Mouse (Mus musculus): ENCODE data around the gene Slc27a4. TPM values are rescaled to one million over a fixed set of nuclear protein-coding genes. Genes with fewer than 3 reads are reported as not detected.

Gene Slc27a4
- polyA plus RNA-seq, 1 experiment from 2014 or later = 15.6 TPM

GRCm38 (mm10) chr2:29849841-29850480, 47.5 kb downstream of the Slc27a4 start:
- H3K27me3 ChIP-seq = peaks cover 44% of the 10 kb centered on the region

GRCm38 (mm10) chr2:29852957-29853485, 50.6 kb downstream of the Slc27a4 start:
- Histone ChIP-seq H3K4me2 (replicated peaks) (no peak overlapping the region), H3K4me1 (0 out of 2 replicates have a peak, but pooled peaks cover 5% of the 10 kb centered on the region), H3K27ac (no peak overlapping the region), H3K9ac (no peak overlapping the region), H3K9me3 (no peaks in the 10 kb centered on the region), H3K27me3 (peaks cover 32% of the 10 kb centered on the region), H3K4me3 (no peak overlapping the region), H3K36me3 (no peaks in the 10 kb centered on the region)
- 57% methylated on average over 4 of the region's 4 CpGs for WGBS
- ATAC-seq (ENCODE audit: low FRiP score, low read depth) = no peak

More at GRCm38 (mm10) chr2:29849841-29850480, 47.5 kb downstream of the Slc27a4 start:
- Histone ChIP-seq H3K4me2 (replicated peaks) (no peak overlapping the region), H3K4me1 (peaks cover 12% of the 10 kb centered on the region), H3K36me3 (no peaks in the 10 kb centered on the region), H3K9me3 (no peaks in the 10 kb centered on the region), H3K4me3 (no peak overlapping the region), H3K9ac (0 out of 2 replicates have a peak overlapping the region, but pooled peaks have one; percentile 25), H3K27ac (no peak overlapping the region)
- ATAC-seq (ENCODE audit: low FRiP score, low read depth) = no peak
- 50% methylated on average over 5 of the region's 5 CpGs for WGBS

- 0 out of 2 replicates have a peak, but pooled peaks cover 6% of the 10 kb centered on the region for H3K4me1 ChIP-seq
- WGBS = 67% methylated on average over 5 of the region's 5 CpGs
- no peak overlapping the region for H3K27ac ChIP-seq
- no peak overlapping the region for H3K9ac ChIP-seq
- ATAC-seq (ENCODE audit: low FRiP score, low read depth) = 0 out of 2 replicates have a peak, but pooled peaks have one; percentile 44
- H3K9me3 ChIP-seq = no peaks in the 10 kb centered on the region
- no peak overlapping the region for H3K4me3 ChIP-seq
- 0 out of 2 replicates have a peak overlapping the region, but pooled peaks have one; percentile 7 for H3K4me2 ChIP-seq (replicated peaks)
- H3K27me3 ChIP-seq = peaks cover 25% of the 10 kb centered on the region
- H3K36me3 ChIP-seq = no peaks in the 10 kb centered on the region
Measured at GRCm38 (mm10) chr2:29853736-29854135, 51.3 kb downstream of the Slc27a4 start.

GRCm38 (mm10) chr2:29855585-29856210, 53.3 kb downstream of the Slc27a4 start:
- 76% methylated on average over 10 of the region's 10 CpGs for WGBS
- Histone ChIP-seq H3K9ac (no peak overlapping the region), H3K27me3 (peaks cover 19% of the 10 kb centered on the region), H3K9me3 (no peaks in the 10 kb centered on the region), H3K36me3 (no peaks in the 10 kb centered on the region), H3K27ac (no peak overlapping the region), H3K4me3 (no peak overlapping the region), H3K4me2 (replicated peaks) (no peak overlapping the region), H3K4me1 (0 out of 2 replicates have a peak, but pooled peaks cover 6% of the 10 kb centered on the region)
- ATAC-seq (ENCODE audit: low FRiP score, low read depth) = no peak

- no peaks in the 10 kb centered on the region for H3K36me3 ChIP-seq
- H3K27ac ChIP-seq = no peak overlapping the region
- WGBS = 14% methylated on average over 19 of the region's 19 CpGs
- ATAC-seq (ENCODE audit: low FRiP score, low read depth) = no peak
- 0 out of 2 replicates have a peak, but pooled peaks cover 6% of the 10 kb centered on the region for H3K4me1 ChIP-seq
- no peaks in the 10 kb centered on the region for H3K9me3 ChIP-seq
- peak overlapping the region; percentile 19; the same call in 1 of the 2 replicates for H3K9ac ChIP-seq
- H3K4me3 ChIP-seq = no peak overlapping the region
- H3K27me3 ChIP-seq = peaks cover 19% of the 10 kb centered on the region
- H3K4me2 ChIP-seq (replicated peaks) = no peak overlapping the region
Measured at GRCm38 (mm10) chr2:29856451-29857260, 54.2 kb downstream of the Slc27a4 start.

- WGBS = 36% methylated on average over 2 of the region's 2 CpGs
- H3K4me2 ChIP-seq (replicated peaks) = no peak overlapping the region
- H3K27me3 ChIP-seq = peaks cover 19% of the 10 kb centered on the region
- no peaks in the 10 kb centered on the region for H3K36me3 ChIP-seq
- no peak overlapping the region for H3K9ac ChIP-seq
- no peak overlapping the region for H3K27ac ChIP-seq
- ATAC-seq (ENCODE audit: low FRiP score, low read depth) = no peak
- 0 out of 2 replicates have a peak, but pooled peaks cover 6% of the 10 kb centered on the region for H3K4me1 ChIP-seq
- H3K9me3 ChIP-seq = no peaks in the 10 kb centered on the region
- no peak overlapping the region for H3K4me3 ChIP-seq
Measured at GRCm38 (mm10) chr2:29857341-29857740, 54.9 kb downstream of the Slc27a4 start.

GRCm38 (mm10) chr2:29857967-29858366, 55.5 kb downstream of the Slc27a4 start:
- Histone ChIP-seq H3K9ac (0 out of 2 replicates have a peak overlapping the region, but pooled peaks have one; percentile 19), H3K27me3 (peaks cover 19% of the 10 kb centered on the region), H3K4me3 (no peak overlapping the region), H3K27ac (no peak overlapping the region), H3K4me2 (replicated peaks) (no peak overlapping the region), H3K4me1 (0 out of 2 replicates have a peak, but pooled peaks cover 6% of the 10 kb centered on the region), H3K9me3 (no peaks in the 10 kb centered on the region), H3K36me3 (no peaks in the 10 kb centered on the region)
- 50% methylated on average over 5 of the region's 5 CpGs for WGBS
- no peak for ATAC-seq (ENCODE audit: low FRiP score, low read depth)

- Histone ChIP-seq H3K9ac (0 out of 2 replicates have a peak overlapping the region, but pooled peaks have one; percentile 19), H3K4me3 (no peak overlapping the region), H3K36me3 (no peaks in the 10 kb centered on the region), H3K9me3 (no peaks in the 10 kb centered on the region), H3K27ac (no peak overlapping the region), H3K4me2 (replicated peaks) (no peak overlapping the region), H3K27me3 (peaks cover 19% of the 10 kb centered on the region), H3K4me1 (0 out of 2 replicates have a peak, but pooled peaks cover 6% of the 10 kb centered on the region)
- whole genome bisulfite sequencing = 11% methylated on average over 5 of the region's 5 CpGs
- ATAC-seq (ENCODE audit: low FRiP score, low read depth) = no peak
Measured at GRCm38 (mm10) chr2:29858748-29859473, 56.5 kb downstream of the Slc27a4 start.

GRCm38 (mm10) chr2:29865125-29865524, 62.7 kb downstream of the Slc27a4 start:
- no peak for ATAC-seq (ENCODE audit: low FRiP score, low read depth)
- no peaks in the 10 kb centered on the region for H3K9me3 ChIP-seq
- H3K4me2 ChIP-seq (replicated peaks) = no peak overlapping the region
- peaks cover 11% of the 10 kb centered on the region for H3K4me1 ChIP-seq
- no peak overlapping the region for H3K9ac ChIP-seq
- WGBS = 65% methylated on average over 4 of the region's 4 CpGs
- H3K27me3 ChIP-seq = no peaks in the 10 kb centered on the region
- no peak overlapping the region for H3K27ac ChIP-seq
- no peaks in the 10 kb centered on the region for H3K36me3 ChIP-seq
- no peak overlapping the region for H3K4me3 ChIP-seq

All from limb, embryonic 13.5 days (tissue).